In genomic region chr9:63716150-63717138, GRCm38 (mm10) we compare ENCODE assay signal across 8 mouse cellular contexts. TPM values are rescaled to one million over a fixed set of nuclear protein-coding genes. Genes with fewer than 3 reads are reported as not detected.
DNase-seq lines count a peak whose midpoint lies in the region; ATAC-seq lines count a peak whose summit lies in the region.

No protein-coding gene starts in this region.

- peak; percentile 64 to 70 for DNase-seq in spleen, postnatal 36 days (ENCODE audit: low spot score in 2 of 2)
- no peak for DNase-seq in spleen, adult 12 weeks (ENCODE audit: low spot score)
- peak; percentile 80 for DNase-seq in embryonic facial prominence, embryonic 14.5 days (ENCODE audit: low spot score)
- DNase-seq in liver, embryonic 11.5 days (ENCODE audit: low spot score): no peak
- no peak for DNase-seq in thymus, postnatal 25 days
- DNase-seq in left cerebral cortex, adult 18-20 months (ENCODE audit: low spot score in 2 of 2): no peak

- H3K27ac ChIP-seq in embryonic facial prominence, embryonic 14.5 days (replicated peaks; ENCODE audit: low read depth, low read length): peak overlapping the region; percentile 54; the same call in 1 of the 2 replicates
- peak overlapping the region; percentile 44; the same call in 1 of the 2 replicates for H3K27ac ChIP-seq in hindbrain, embryonic 12.5 days
- peak overlapping the region; percentile 57 for H3K27ac ChIP-seq in liver, embryonic 11.5 days (ENCODE audit: low read depth, low read length)
- H3K27ac ChIP-seq in neural tube, embryonic 12.5 days: 0 out of 2 replicates have a peak overlapping the region, but pooled peaks have one; percentile 4

- no peak overlapping the region for H3K9ac ChIP-seq in embryonic facial prominence, embryonic 14.5 days (ENCODE audit: low read depth, low read length)
- no peak overlapping the region for H3K9ac ChIP-seq in hindbrain, embryonic 12.5 days
- H3K9ac ChIP-seq in liver, embryonic 11.5 days (ENCODE audit: low read depth, low read length): no peak overlapping the region
- H3K9ac ChIP-seq in neural tube, embryonic 12.5 days: no peak overlapping the region; the same call in 1 of the 2 replicates

- no peaks in the 10 kb centered on the region for H3K9me3 ChIP-seq in embryonic facial prominence, embryonic 14.5 days (ENCODE audit: control insufficient read depth, low read length)
- no peaks in the 10 kb centered on the region for H3K9me3 ChIP-seq in hindbrain, embryonic 12.5 days (replicated peaks)
- no peaks in the 10 kb centered on the region for H3K9me3 ChIP-seq in liver, embryonic 11.5 days (ENCODE audit: control insufficient read depth, low read length)
- H3K9me3 ChIP-seq in neural tube, embryonic 12.5 days: no peaks in the 10 kb centered on the region

- H3K27me3 ChIP-seq in embryonic facial prominence, embryonic 14.5 days (replicated peaks; ENCODE audit: control insufficient read depth, insufficient read depth, low read length): no peaks in the 10 kb centered on the region
- H3K27me3 ChIP-seq in hindbrain, embryonic 12.5 days: no peaks in the 10 kb centered on the region
- no peaks in the 10 kb centered on the region for H3K27me3 ChIP-seq in liver, embryonic 11.5 days (replicated peaks; ENCODE audit: control insufficient read depth, insufficient read depth, low read length)
- no peaks in the 10 kb centered on the region for H3K27me3 ChIP-seq in neural tube, embryonic 12.5 days (replicated peaks)

- H3K4me1 ChIP-seq in embryonic facial prominence, embryonic 14.5 days (ENCODE audit: control insufficient read depth, insufficient read depth, low read length): peaks cover 33% of the 10 kb centered on the region
- peaks cover 28% of the 10 kb centered on the region for H3K4me1 ChIP-seq in hindbrain, embryonic 12.5 days
- H3K4me1 ChIP-seq in liver, embryonic 11.5 days (replicated peaks; ENCODE audit: control insufficient read depth, insufficient read depth, low read length): peaks cover 73% of the 10 kb centered on the region
- H3K4me1 ChIP-seq in neural tube, embryonic 12.5 days: peaks cover 35% of the 10 kb centered on the region

- H3K4me3 ChIP-seq in embryonic facial prominence, embryonic 14.5 days (ENCODE audit: low read depth, low read length): no peak overlapping the region
- no peak overlapping the region for H3K4me3 ChIP-seq in hindbrain, embryonic 12.5 days
- H3K4me3 ChIP-seq in liver, embryonic 11.5 days (ENCODE audit: low read depth, low read length): no peak overlapping the region
- no peak overlapping the region for H3K4me3 ChIP-seq in neural tube, embryonic 12.5 days

- ATAC-seq in embryonic facial prominence, embryonic 14.5 days (ENCODE audit: low read depth): peak; percentile 51
- ATAC-seq in hindbrain, embryonic 12.5 days (ENCODE audit: low FRiP score): no peak
- ATAC-seq in liver, embryonic 11.5 days (replicated peaks; ENCODE audit: low FRiP score): peak; percentile 62
- ATAC-seq in neural tube, embryonic 12.5 days (ENCODE audit: low FRiP score, low read depth): no peak

- WGBS in embryonic facial prominence, embryonic 14.5 days: 14% methylated on average over 18 of the region's 18 CpGs
- 31% methylated on average over 18 of the region's 18 CpGs for WGBS in hindbrain, embryonic 12.5 days
- 25% methylated on average over 18 of the region's 18 CpGs for WGBS in liver, embryonic 11.5 days
- 13% methylated on average over 18 of the region's 18 CpGs for WGBS in neural tube, embryonic 12.5 days

- no peak overlapping the region for H3K4me2 ChIP-seq in embryonic facial prominence, embryonic 14.5 days (ENCODE audit: low read depth, low read length)
- peak overlapping the region; percentile 8; the same call in 1 of the 2 replicates for H3K4me2 ChIP-seq in hindbrain, embryonic 12.5 days (replicated peaks)
- peak overlapping the region; percentile 47 for H3K4me2 ChIP-seq in liver, embryonic 11.5 days
- peak overlapping the region; percentile 36 for H3K4me2 ChIP-seq in neural tube, embryonic 12.5 days (replicated peaks)

- H3K36me3 ChIP-seq in embryonic facial prominence, embryonic 14.5 days (ENCODE audit: control insufficient read depth, insufficient read depth, low read length): no peaks in the 10 kb centered on the region
- H3K36me3 ChIP-seq in hindbrain, embryonic 12.5 days: no peaks in the 10 kb centered on the region
- H3K36me3 ChIP-seq in liver, embryonic 11.5 days (ENCODE audit: control insufficient read depth, insufficient read depth, low read length): peaks cover under 1% of the 10 kb centered on the region; the same call in 1 of the 2 replicates
- H3K36me3 ChIP-seq in neural tube, embryonic 12.5 days: no peaks in the 10 kb centered on the region

RNA-seq across cellular contexts. Expression of gene Smad3, which starts 41.4 kb away (rescaled TPM):
- polyA plus RNA-seq in embryonic facial prominence, embryonic 14.5 days (2014; fragmentation: Nextera tagmentation; extraction: Ambion mirVana): 17.0 and 19.3 TPM in 2 replicates
- 24.1 and 25.4 TPM in 2 replicates for polyA plus RNA-seq in hindbrain, embryonic 12.5 days (2016; fragmentation: Nextera tagmentation; extraction: Ambion mirVana)
- polyA plus RNA-seq in liver, embryonic 11.5 days (2014; fragmentation: Nextera tagmentation; extraction: Ambion mirVana): 7.2 and 7.3 TPM in 2 replicates
- 24.5 and 26.0 TPM in 2 replicates for polyA plus RNA-seq in neural tube, embryonic 12.5 days (2016; fragmentation: Nextera tagmentation; extraction: Ambion mirVana)
- total RNA-seq in left cerebral cortex, adult 18-20 months (2021): 10 to 100 TPM; 58.2 to 70.2 TPM

Comparison
In these comparisons a context has a peak if more than half of its experiments do, and no peak if none do; other contexts are left out.
1. DNase-seq: peak in spleen, postnatal 36 days (2 of 2) and embryonic facial prominence, embryonic 14.5 days (single experiment); none in spleen, adult 12 weeks (single experiment), liver, embryonic 11.5 days (single experiment), thymus, postnatal 25 days (single experiment) and left cerebral cortex, adult 18-20 months (0 of 2).
2. ATAC-seq: peak in embryonic facial prominence, embryonic 14.5 days (single experiment) and liver, embryonic 11.5 days (single experiment); none in hindbrain, embryonic 12.5 days (single experiment) and neural tube, embryonic 12.5 days (single experiment).
3. H3K27ac ChIP-seq: peak in every context shown above with its lines; median percentile 57 in liver, embryonic 11.5 days; 54 in embryonic facial prominence, embryonic 14.5 days; 44 in hindbrain, embryonic 12.5 days; 4 in neural tube, embryonic 12.5 days.